Mouse (Mus musculus): ENCODE data around the gene Tcf25. TPM values are rescaled to one million over a fixed set of nuclear protein-coding genes. Genes with fewer than 3 reads are reported as not detected.

Gene Tcf25
- total RNA-seq, 4 experiments from 2014 or later, result 466 to 571 (median 498) TPM

Other genes with a start within 250 kb of the Tcf25 start
- gene Sult5a1, start 215.4 kb upstream of the Tcf25 start, total RNA-seq (2022), result 1 to 10 TPM; 1.7 to 3.1 (median 1.9) TPM
- under 1 TPM in 1 of 4 experiments, not detected in 3; 0.45 TPM for gene Dpep1, start 187.5 kb upstream of the Tcf25 start, total RNA-seq (2022)
- gene Chmp1a, start 161.0 kb upstream of the Tcf25 start, total RNA-seq (2022), result 100 to 1,000 TPM in 3 of 4 experiments, 10 to 100 TPM in 1; 95.9 to 131 (median 123) TPM
- 1 to 10 TPM; 5.5 to 9.7 (median 6.6) TPM for gene Spata33, start 160.9 kb upstream of the Tcf25 start, total RNA-seq (2022)
- 100 to 1,000 TPM in 1 of 4 experiments, 10 to 100 TPM in 3; 84.5 to 112 (median 94.1) TPM for gene Cdk10, start 148.9 kb upstream of the Tcf25 start, total RNA-seq (2022)
- gene Spata2l, start 137.5 kb upstream of the Tcf25 start, total RNA-seq (2022), result 10 to 100 TPM; 55.1 to 69.3 (median 61.5) TPM
- gene Zfp276, start 119.6 kb upstream of the Tcf25 start, total RNA-seq (2022), result 10 to 100 TPM; 21.0 to 27.4 (median 24.2) TPM
- 10 to 100 TPM; 52.1 to 63.9 (median 58.9) TPM for gene Vps9d1, start 119.4 kb upstream of the Tcf25 start, total RNA-seq (2022)
- 1 to 10 TPM in 3 of 4 experiments, under 1 TPM in 1; 0.96 to 3.2 (median 3.0) TPM for gene Fanca, start 55.2 kb upstream of the Tcf25 start, total RNA-seq (2022)
- gene Spire2, start 41.0 kb upstream of the Tcf25 start, total RNA-seq (2022), result 10 to 100 TPM; 15.8 to 16.3 (median 16.0) TPM
- gene Mc1r, start 33.4 kb downstream of the Tcf25 start, total RNA-seq (2022), result under 1 TPM in 1 of 4 experiments, not detected in 3; 0.08 TPM
- gene Tubb3, start 37.7 kb downstream of the Tcf25 start, total RNA-seq (2022), result 100 to 1,000 TPM; 265 to 291 (median 279) TPM
- 10 to 100 TPM; 48.1 to 59.4 (median 54.5) TPM for gene Def8, start 49.8 kb downstream of the Tcf25 start, total RNA-seq (2022)
- 10 to 100 TPM; 28.3 to 36.0 (median 32.2) TPM for gene Afg3l1, start 104.2 kb downstream of the Tcf25 start, total RNA-seq (2022)
- gene Dbndd1, start 141.7 kb downstream of the Tcf25 start, total RNA-seq (2022), result 10 to 100 TPM in 3 of 4 experiments, 1 to 10 TPM in 1; 8.4 to 14.1 (median 11.5) TPM
- gene Gas8, start 145.1 kb downstream of the Tcf25 start, total RNA-seq (2022), result 10 to 100 TPM; 23.2 to 33.1 (median 26.7) TPM